Mouse (Mus musculus) C2C12 (cell line): Measurements from ENCODE around the gene Tmppe. TPM values are rescaled to one million over a fixed set of nuclear protein-coding genes. Genes with fewer than 3 reads are reported as not detected.

Experiments used
- H3K27me3 ChIP-seq: one replicate; pipeline ENCODE4 v1.6.1; 2011; ENCODE audit not compliant: control insufficient read depth, insufficient read depth, insufficient read length
- H3K36me3 ChIP-seq: one replicate; pipeline ENCODE4 v1.6.1; 2011; ENCODE audit not compliant: control insufficient read depth, insufficient read depth
- H3K4me3 ChIP-seq: one replicate; pipeline ENCODE4 v1.5.1; 2011; ENCODE audit warnings: mild to moderate bottlenecking, control low read depth; ENCODE audit not compliant: poor library complexity, insufficient read depth, severe bottlenecking
- H3K79me2 ChIP-seq: one replicate; pipeline ENCODE4 v1.6.1; 2011; ENCODE audit not compliant: control insufficient read depth, insufficient read depth
- H3K79me3 ChIP-seq: one replicate; pipeline ENCODE4 v1.6.1; 2011; ENCODE audit warnings: low read depth, control low read depth
- H3ac ChIP-seq: one replicate; pipeline ENCODE3; 2011; ENCODE audit warnings: low read depth; ENCODE audit not compliant: control insufficient read depth, insufficient read length
- CEBPB ChIP-seq: IDR thresholded peaks from one replicate; pipeline ENCODE4 v1.6.1; 2011; ENCODE audit warnings: low read depth, mild to moderate bottlenecking, control low read depth, moderate library complexity
- CTCF ChIP-seq: IDR thresholded peaks from one replicate; pipeline ENCODE4 v1.5.1; 2011; ENCODE audit not compliant: control insufficient read depth, insufficient read depth, insufficient read length
- FOSL1 ChIP-seq: IDR thresholded peaks from one replicate; pipeline ENCODE4 v1.8.0; 2011; ENCODE audit warnings: mild to moderate bottlenecking, low read length; ENCODE audit not compliant: poor library complexity, insufficient read depth, severe bottlenecking
- MAX ChIP-seq: IDR thresholded peaks from one replicate; pipeline ENCODE4 v1.6.1; 2011; ENCODE audit warnings: mild to moderate bottlenecking, control low read depth
- MYOD1 ChIP-seq: IDR thresholded peaks from one replicate; pipeline ENCODE4 v1.6.1; 2011; ENCODE audit warnings: low read depth; ENCODE audit not compliant: control insufficient read depth, insufficient read length
- MYOG ChIP-seq: IDR thresholded peaks from one replicate; pipeline ENCODE4 v1.6.1; 2011; ENCODE audit not compliant: control insufficient read depth, insufficient read length; ENCODE audit errors: extremely low read depth
- USF1 ChIP-seq: IDR thresholded peaks from one replicate; pipeline ENCODE4 v1.6.1; 2011; ENCODE audit warnings: low read depth, mild to moderate bottlenecking, control low read depth, moderate library complexity
- polyA plus RNA-seq: library from polyadenylated mRNA; unstranded; fragments of >200 nt; fragmentation: generic; extraction: Trizol; gene quantifications from one replicate; pipeline ENCODE4 v1.2.1, GENCODE M21; 2012; ENCODE audit warnings: missing spikeins

Gene Tmppe
- polyA plus RNA-seq, 1 experiment: 2.5 TPM

DNA sequence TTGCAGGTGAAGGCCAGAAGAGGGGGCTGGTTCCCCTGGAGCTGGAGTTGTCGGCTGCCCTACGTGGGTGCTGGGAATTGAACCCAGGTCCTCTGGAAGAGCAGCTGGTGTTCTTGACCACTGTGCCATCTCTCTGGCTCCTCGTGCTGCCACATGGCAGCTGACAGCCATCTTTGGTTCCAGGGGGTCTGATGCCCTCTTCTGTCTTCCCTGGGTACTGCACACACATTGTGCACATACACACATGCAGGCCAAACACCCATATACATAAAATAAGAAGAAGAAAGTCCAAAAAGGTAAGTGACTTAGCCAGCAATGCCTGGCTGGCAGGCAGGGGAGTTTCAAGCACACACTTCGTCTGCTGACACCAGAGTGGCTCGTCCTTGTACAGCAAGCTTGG is 24.7 kb downstream of the Tmppe start:
- Histone ChIP-seq H3K4me3 (no peak overlapping the region), H3K27me3 (no peaks in the 10 kb centered on the region), H3K79me3 (no peaks in the 10 kb centered on the region), H3K79me2 (no peaks in the 10 kb centered on the region), H3ac (no peak overlapping the region), H3K36me3 (no peaks in the 10 kb centered on the region)
- no peak for TF ChIP-seq CEBPB
- TF ChIP-seq MYOG: no peak
- TF ChIP-seq MYOD1: no peak
- TF ChIP-seq CTCF: no peak
- TF ChIP-seq MAX: no peak
- no peak for TF ChIP-seq USF1
- no peak for TF ChIP-seq FOSL1

DNA sequence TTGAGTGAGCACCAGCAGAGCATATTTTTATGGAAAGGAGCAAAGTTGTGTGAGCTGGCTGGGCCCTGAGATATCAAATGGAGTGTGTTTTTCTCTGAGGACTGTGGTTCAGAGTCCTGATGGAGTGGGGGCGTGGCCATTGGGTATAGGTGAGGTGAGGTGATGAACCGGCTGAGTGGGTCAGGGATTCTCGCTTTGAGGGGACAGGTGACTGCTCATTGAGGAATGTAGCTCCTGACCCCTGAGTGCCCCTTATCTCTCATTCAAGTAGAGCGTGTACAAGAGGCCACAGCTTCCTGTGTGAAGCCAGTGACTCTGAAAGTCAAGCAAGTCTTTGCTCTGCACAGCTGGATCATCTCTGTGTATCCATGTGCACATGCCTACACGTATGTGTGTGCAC is 25.3 kb downstream of the Tmppe start:
- Histone ChIP-seq H3K79me3 (no peaks in the 10 kb centered on the region), H3ac (no peak overlapping the region), H3K36me3 (no peaks in the 10 kb centered on the region), H3K79me2 (no peaks in the 10 kb centered on the region), H3K27me3 (no peaks in the 10 kb centered on the region), H3K4me3 (no peak overlapping the region)
- no peak for TF ChIP-seq MYOD1
- TF ChIP-seq MYOG: no peak
- no peak for TF ChIP-seq MAX
- no peak for TF ChIP-seq FOSL1
- TF ChIP-seq CEBPB: no peak
- no peak for TF ChIP-seq USF1
- no peak for TF ChIP-seq CTCF

DNA sequence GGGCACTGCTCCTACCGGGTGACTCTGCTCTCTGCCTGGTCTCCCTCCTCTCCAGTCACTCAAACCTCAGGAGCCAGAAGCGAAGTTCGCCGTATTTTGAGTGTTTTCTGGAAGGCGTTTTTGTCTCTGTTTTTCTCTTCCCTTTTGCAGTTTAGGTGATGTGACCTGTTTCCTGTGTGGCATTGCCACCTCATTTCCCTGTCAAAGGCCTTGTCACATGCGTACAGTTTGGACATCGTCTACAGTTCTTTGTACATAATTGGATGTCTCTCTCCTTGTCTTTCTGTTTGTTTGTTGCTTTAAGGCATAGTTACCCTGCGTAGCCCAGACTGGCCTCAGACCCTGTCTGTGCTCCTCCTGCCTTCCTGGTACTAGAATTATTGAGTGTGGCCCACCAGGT is 26.5 kb downstream of the Tmppe start:
- TF ChIP-seq CTCF (no peak), MYOD1 (no peak), MAX (no peak), FOSL1 (no peak), MYOG (no peak), CEBPB (no peak)
- no peak overlapping the region for H3K4me3 ChIP-seq
- H3ac ChIP-seq: no peak overlapping the region
- H3K79me2 ChIP-seq: no peaks in the 10 kb centered on the region
- H3K36me3 ChIP-seq: no peaks in the 10 kb centered on the region
- no peaks in the 10 kb centered on the region for H3K27me3 ChIP-seq
- H3K79me3 ChIP-seq: no peaks in the 10 kb centered on the region

DNA sequence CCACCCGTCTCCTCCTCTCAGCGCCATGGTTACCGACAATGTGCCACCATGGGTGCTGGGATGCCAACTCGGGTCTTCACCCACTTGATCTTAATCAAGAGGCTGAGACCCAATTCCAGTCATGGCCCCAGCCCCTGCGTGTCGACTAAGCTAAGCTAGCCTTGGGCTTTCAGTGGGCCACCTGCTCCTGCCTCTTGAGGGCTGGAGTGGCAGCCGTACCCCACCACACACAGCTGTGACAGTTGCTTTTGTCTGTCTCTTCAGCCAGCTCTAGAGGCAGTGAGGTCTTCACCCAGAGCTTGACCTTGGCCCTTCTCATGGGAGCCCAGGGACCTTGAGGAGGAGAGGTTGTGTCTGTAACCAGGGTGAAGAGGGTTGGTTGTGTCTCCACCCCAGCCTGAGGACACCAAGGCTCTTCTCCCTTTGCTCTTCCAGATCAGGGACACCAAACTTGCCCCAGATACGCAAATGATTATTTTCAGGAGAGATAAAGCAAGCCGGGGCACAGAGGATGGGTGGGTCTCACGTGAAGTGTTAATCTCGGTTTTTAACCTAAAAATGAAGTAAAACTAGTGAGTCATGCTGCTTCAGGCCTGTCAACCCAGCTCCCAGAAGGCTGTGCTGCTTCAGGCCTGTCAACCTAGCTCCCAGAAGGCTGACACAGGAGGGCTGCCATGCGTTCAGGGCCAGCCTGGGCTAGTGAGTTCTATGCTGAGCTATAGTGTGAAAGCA is 27.4 kb downstream of the Tmppe start:
- no peaks in the 10 kb centered on the region for H3K36me3 ChIP-seq

DNA sequence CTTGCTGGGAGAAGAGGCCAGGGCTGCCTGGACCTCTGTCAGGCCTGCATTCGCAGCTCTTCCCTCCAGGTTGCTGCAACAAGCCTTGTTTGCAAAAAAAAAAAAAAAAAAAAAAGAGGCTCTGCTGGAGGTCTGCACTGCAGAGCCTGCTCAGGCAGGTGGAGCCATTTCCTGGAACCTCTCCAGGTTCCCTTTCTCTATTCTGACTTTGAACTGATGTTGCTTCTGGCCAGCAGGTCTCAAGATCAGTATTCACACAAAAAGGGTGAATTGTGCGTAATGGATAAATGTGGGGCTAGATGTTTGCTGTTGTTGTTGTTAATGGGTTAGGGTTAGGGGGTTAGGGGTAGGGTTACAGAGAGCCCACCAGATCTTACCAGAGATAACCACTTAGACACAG is 34.8 kb downstream of the Tmppe start:
- H3K4me3 ChIP-seq: no peak overlapping the region
- H3K27me3 ChIP-seq: no peaks in the 10 kb centered on the region
- H3K79me3 ChIP-seq: no peaks in the 10 kb centered on the region
- H3K79me2 ChIP-seq: no peaks in the 10 kb centered on the region
- no peak overlapping the region for H3ac ChIP-seq
- H3K36me3 ChIP-seq: no peaks in the 10 kb centered on the region
- TF ChIP-seq MAX (no peak), MYOD1 (no peak)

More for the DNA sequence above, 27.4 kb downstream of the Tmppe start:
- Histone ChIP-seq H3K79me2 (no peaks in the 10 kb centered on the region), H3ac (no peak overlapping the region), H3K4me3 (no peak overlapping the region), H3K27me3 (no peaks in the 10 kb centered on the region), H3K79me3 (no peaks in the 10 kb centered on the region)
- no peak for TF ChIP-seq MYOG
- no peak for TF ChIP-seq MYOD1
- TF ChIP-seq CTCF: no peak
- TF ChIP-seq USF1: no peak
- TF ChIP-seq CEBPB: no peak
- no peak for TF ChIP-seq MAX
- no peak for TF ChIP-seq FOSL1

DNA sequence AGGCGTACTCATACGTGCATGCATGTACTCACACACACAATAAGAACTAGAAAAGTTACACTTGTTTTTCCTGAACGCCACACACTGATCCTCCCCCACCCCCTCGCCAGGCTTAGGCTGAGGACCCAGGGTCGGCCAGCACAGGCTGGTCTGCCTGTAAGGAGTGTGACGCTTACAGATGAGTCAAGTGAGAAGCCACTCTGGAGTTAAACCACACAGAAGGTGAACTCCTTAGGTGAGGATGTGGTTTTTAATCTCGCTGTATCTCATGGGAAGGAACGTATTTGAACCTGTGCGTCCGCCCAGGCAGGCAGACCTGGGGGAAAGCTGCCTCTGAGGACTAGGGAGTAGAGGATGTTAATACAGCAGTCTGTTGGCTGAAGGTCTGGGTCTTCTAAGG is 39.6 kb downstream of the Tmppe start:
- no peak overlapping the region for H3ac ChIP-seq
- H3K79me2 ChIP-seq: no peaks in the 10 kb centered on the region
- no peaks in the 10 kb centered on the region for H3K27me3 ChIP-seq
- no peaks in the 10 kb centered on the region for H3K36me3 ChIP-seq
- H3K4me3 ChIP-seq: no peak overlapping the region
- H3K79me3 ChIP-seq: no peaks in the 10 kb centered on the region
- TF ChIP-seq CEBPB: no peak
- TF ChIP-seq MYOD1: no peak
- no peak for TF ChIP-seq MAX
- TF ChIP-seq MYOG: no peak
- TF ChIP-seq CTCF: no peak
- TF ChIP-seq USF1: no peak
- no peak for TF ChIP-seq FOSL1
